Mouse (Mus musculus) heart, postnatal 10 days (tissue): Measurements from ENCODE around the gene Hist1h1d. TPM values are rescaled to one million over a fixed set of nuclear protein-coding genes. Genes with fewer than 3 reads are reported as not detected.
A peak's percentile ranks its signal among the peaks of the same experiment; 100 is the strongest.

Experiments used
- DNase-seq, 2 experiments: peaks; one replicate each; pipeline ENCODE4 v3.0.0; 2021
- intact Hi-C: fragments of 180-260 bp; cut with DNase I; formaldehyde crosslinking; loops from one replicate; pipeline ENCODE4 v1.15.1; 2025
- total RNA-seq, 2 experiments: library from RNA; stranded (reverse); gene quantifications; 2 replicates each; pipeline ENCODE4 v1.2.3; 2021

Gene Hist1h1d
- total RNA-seq: 10 to 100 TPM; 16.9 to 20.1 TPM

- intact Hi-C loops: no loop called here
- no peak for DNase-seq
These were observed at the start of gene Hist1h1d for GRCm38 (mm10) chr13:23552962-23553361. Gene Hist1h1d (plus strand): TSS chr13:23553262.

- peak; percentile 39 to 61 for DNase-seq
- intact Hi-C loops: no loop called here
These were observed 49.3 kb upstream of the Hist1h1d start for GRCm38 (mm10) chr13:23503797-23504196.

DNA sequence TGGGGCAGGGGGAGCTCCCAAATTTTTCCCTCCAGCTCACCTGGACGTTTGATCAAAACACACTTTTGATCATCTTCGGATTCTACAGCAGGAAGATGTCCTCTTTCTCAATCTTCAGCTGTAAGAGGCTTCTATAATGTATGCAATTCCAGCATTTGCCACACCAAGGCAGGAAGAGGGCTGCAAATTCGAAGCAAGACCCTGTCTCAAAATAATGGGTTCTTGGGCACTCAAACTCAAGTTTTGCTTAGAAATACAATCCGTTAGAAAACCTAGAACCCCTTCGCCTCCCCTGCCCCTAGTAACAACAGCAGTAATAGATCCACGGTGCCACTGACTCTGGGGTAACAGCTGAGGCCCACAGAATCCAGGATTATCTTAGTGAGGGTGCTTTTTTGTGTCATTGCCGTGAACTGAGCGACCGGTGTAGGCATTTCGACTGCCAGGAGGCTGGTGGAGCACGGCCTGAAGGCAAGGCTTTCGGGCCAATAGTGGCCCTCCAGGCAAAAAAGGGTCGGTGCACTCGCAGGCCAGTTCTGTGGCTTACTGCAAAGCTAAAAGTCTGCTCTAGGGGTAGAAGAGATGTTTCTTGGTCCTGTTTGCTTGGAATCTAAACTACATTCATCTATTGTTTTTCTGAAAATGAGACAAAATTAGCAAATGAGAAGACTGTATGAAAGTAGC is 47.3 kb upstream of the Hist1h1d start:
- intact Hi-C loops: no loop called here
- no peak for DNase-seq

DNA sequence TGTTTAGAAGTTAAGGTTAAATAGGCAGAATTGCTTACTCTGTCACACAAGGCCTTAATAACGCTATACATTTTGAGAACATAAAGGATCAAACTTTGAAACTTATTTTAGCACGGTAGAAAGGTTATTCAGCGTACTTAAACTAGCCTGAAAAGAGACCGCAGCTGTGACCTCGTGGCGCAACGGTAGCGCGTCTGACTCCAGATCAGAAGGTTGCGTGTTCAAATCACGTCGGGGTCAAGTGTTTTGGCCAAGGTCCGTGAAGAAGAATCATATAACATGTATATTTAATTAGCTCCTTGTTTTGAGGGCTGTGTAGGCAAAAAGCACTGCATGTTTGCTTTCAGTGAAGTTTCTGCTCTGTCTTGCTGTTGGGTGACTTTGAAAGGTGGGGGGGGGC is 46.7 kb upstream of the Hist1h1d start:
- intact Hi-C loops: no loop called here
- peak in 1 of 2 experiments; percentile 35 for DNase-seq

DNA sequence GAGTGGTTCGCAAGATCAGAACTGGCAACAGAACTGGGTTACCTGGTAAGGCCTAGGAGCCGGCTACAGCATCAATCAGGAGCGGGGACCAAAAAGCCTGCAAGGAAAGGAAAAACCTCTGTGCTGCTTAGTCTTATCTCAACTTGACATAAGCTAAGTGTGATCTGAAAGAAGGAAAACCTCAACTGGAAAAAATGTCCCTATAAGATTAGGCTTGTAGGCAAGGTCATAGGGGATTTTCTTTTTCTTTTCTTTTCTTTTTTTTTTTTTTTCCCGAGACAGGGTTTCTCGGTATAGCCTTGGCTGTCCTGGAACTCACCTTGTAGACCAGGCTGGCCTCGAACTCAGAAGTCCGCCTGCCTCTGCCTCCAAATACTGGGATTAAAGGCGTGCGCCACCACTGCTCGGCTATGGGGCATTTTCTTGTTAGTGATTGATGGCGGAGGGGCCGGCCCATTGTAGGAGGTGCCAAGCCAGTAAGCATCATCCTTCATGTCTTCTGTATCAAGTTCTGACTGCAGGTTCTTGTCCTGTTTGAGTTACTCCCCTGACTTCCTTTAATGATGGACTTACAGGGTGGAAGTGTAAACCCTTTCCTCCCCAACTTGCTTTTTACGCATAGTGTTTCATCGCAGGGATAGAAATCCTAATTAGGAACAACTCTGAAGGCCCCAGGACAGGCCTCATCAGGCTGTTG is 46.1 kb upstream of the Hist1h1d start:
- intact Hi-C loops: no loop called here

DNA sequence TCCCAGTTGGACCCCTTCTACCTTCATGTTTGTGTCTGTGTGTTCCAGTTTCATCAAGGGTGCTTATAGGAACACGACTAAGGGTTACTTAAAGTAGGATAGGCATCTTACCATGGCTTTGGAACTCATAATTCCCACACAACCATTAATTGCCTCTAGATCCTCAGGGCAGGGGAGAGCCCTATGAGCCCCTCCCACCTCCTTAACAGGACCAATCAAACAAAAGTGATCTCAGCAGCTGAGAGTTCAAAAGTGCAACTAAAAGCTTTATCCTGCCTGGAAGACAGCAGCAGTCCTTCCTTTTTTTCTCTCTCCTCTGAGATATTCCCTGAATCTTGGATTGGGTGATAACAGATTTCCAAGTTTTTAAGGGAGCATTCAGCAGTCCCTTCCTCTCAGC is 42.9 kb upstream of the Hist1h1d start:
- intact Hi-C loops: loop anchor here (10.0 kb wide), 1 partner anchor 1565 kb away; the partner anchor contains the start of gene Zfp184

More for the DNA sequence above, 46.1 kb upstream of the Hist1h1d start:
- no peak for DNase-seq

DNA sequence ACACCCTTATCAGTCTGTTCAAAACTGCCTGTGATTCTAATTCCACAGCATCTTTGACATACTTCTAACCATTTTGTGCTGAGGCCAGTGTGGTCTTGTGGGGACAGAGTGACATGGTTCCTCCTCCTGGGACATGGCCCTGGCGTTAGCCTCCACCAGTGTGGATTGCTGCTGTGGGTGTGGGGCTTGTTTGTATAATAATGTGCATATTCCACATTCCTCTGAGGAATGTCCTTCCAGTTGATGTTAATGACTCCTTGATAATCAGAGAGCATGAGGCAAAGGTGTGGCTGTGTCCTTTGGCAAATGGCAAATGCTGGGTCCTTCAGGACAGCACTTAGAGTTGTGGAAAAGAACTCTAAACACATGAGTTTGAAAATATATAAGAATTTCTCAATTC is 39.5 kb upstream of the Hist1h1d start:
- no peak for DNase-seq
- intact Hi-C loops: loop anchor here (10.0 kb wide), 1 partner anchor 1569 kb away; the partner anchor contains the start of gene Zfp184

More for the DNA sequence above, 42.9 kb upstream of the Hist1h1d start:
- DNase-seq: no peak

- intact Hi-C loops: loop anchor here (5.0 to 10.0 kb wide), 4 partner anchors 148 to 1803 kb away; partner anchors contain the start of genes Zfp184 and Zfp322a
- no peak for DNase-seq
These were observed 37.8 kb upstream of the Hist1h1d start for GRCm38 (mm10) chr13:23515281-23515680.

DNA sequence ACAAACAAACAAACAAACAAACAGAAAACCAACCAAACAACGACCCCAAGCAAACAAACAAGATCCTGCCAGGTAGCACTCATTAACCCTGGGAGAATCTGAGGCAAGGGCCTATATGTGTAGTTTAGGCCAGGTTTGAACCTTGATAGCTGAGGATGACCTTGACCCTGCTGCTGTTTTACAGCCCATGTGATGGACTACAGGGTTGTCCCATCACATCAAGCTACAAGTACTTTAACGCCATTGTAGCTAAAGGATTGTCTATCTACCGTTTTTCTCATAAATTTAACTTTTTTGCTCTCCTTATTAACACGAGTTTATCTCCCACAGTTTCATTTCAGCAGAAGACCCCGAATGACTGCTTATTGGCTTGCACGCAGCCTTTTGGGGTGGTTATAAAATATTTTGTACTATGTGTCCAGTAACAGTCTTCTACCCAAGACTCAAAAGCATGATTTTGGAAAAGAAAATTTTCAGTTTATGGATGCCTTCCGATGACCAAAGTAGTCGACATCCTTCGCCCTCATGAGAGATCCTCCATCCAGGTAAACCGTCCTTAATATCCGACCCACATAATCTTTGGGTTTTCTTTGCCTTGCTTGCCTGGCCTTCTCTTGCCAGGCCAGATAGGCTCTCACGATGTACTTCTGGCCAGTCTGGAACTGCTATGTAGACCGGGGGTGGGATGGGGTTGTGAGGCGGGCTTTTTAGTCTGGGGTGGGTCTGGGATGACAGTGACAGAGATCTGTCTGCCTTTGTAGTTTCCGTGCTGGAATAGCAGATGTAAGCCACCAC is 37.0 kb upstream of the Hist1h1d start:
- intact Hi-C loops: loop anchor here (5.0 to 10.0 kb wide), 4 partner anchors 149 to 1804 kb away; partner anchors contain the start of genes Zfp184 and Zfp322a
- DNase-seq: no peak

GRCm38 (mm10) chr13:23516822-23517602 is 36.0 kb upstream of the Hist1h1d start:
- DNase-seq: peak; percentile 79 to 86
- intact Hi-C loops: loop anchor here (1.0 to 10.0 kb wide), 5 partner anchors 67 to 1805 kb away; partner anchors contain the start of genes Zfp184 and Zfp322a

- peak; percentile 93 to 94 for DNase-seq
- intact Hi-C loops: loop anchor here (1.0 to 10.0 kb wide), 6 partner anchors 67 to 1805 kb away; partner anchors contain the start of genes Zfp184 and Zfp322a
These were observed 35.3 kb upstream of the Hist1h1d start for GRCm38 (mm10) chr13:23517603-23518294.

DNA sequence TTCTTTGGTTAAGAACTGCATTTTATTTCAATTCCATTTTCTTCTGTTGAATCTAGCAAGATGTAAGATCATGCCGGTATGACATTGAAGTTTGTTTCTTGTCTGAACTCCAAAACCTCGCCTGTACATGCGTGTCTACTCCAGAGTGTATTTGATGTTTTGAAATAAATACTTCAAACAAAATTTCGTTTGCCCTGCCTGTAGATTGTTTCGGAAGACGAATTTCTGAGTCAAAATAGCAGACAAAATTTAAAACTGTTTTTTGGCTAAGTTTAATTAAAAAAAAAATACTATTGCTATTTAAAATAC is 34.8 kb upstream of the Hist1h1d start:
- no peak for DNase-seq
- intact Hi-C loops: loop anchor here (2.0 to 10.0 kb wide), 5 partner anchors 71 to 1806 kb away; partner anchors contain the start of genes Zfp184 and Zfp322a

- intact Hi-C loops: loop anchor here (1.0 to 10.0 kb wide), 7 partner anchors 72 to 1807 kb away; partner anchors contain the start of genes Zfp184 and Zfp322a
- peak; percentile 88 to 90 for DNase-seq
These were observed 34.2 kb upstream of the Hist1h1d start for GRCm38 (mm10) chr13:23518885-23519284.

- DNase-seq: peak; percentile 85 to 89
- intact Hi-C loops: loop anchor here (1.0 to 10.0 kb wide), 7 partner anchors 73 to 1807 kb away; partner anchors contain the start of genes Zfp184 and Zfp322a
These were observed 33.6 kb upstream of the Hist1h1d start for GRCm38 (mm10) chr13:23519416-23519815.

GRCm38 (mm10) chr13:23521703-23522102 is 31.4 kb upstream of the Hist1h1d start:
- DNase-seq: peak; percentile 85
- intact Hi-C loops: no loop called here

GRCm38 (mm10) chr13:23523976-23524375 is 29.1 kb upstream of the Hist1h1d start:
- intact Hi-C loops: loop anchor here (1.0 kb wide), 2 partner anchors 92 to 100 kb away; no protein-coding TSS in a partner anchor
- no peak for DNase-seq

DNA sequence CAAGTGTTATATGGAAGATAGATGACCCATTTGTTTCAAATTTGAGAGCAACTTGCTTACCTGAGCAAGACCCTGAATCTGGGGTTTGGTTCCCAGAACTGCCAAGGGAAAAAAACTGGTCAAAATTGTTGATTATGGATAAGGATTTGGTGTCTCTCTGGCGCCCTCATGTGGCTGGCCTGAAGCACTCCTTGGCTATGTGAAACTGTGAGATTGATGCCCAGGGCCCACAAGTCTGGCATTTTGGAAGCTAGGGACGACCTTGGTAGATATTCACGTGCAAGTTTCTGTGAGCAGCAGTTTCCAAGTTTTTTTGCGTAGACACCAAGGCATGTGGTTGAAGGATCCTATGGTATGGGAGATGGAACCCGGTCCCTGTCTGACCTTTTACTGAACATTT is 28.4 kb upstream of the Hist1h1d start:
- intact Hi-C loops: loop anchor here (1.0 kb wide), 2 partner anchors 92 to 100 kb away; no protein-coding TSS in a partner anchor
- DNase-seq: peak; percentile 74 to 86

DNA sequence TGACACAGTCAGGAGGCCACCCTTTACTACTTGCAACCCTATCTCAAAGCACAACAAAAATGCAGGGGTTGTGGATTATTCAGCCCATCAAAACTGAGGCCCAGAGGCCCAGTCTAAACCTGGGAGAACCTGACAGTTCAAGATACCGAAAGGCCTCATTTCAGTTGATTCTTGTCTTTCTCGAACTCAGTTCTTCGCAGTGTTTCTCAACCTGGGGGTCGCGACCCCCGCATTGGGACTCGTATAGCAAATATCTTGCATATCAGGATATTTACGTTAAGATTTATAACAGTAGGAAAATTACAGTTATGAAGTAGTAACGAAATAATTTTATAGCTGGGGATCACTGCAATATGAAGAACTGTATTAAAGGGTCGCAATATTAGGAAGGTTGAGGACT is 27.2 kb upstream of the Hist1h1d start:
- DNase-seq: no peak
- intact Hi-C loops: no loop called here

- peak; percentile 94 to 96 for DNase-seq
- intact Hi-C loops: no loop called here
These were observed 26.8 kb upstream of the Hist1h1d start for GRCm38 (mm10) chr13:23526312-23526711.
